Mouse (Mus musculus): ENCODE results near the gene Mmp9.

GRCm38 (mm10) chr2:164906071-164906470 is 34.5 kb upstream of the Mmp9 start:
- TF ChIP-seq FLI1 (IDR thresholded peaks at IDR 0.05; ENCODE audit: low read length) = no peak
- TF ChIP-seq GATA1 (IDR thresholded peaks at IDR 0.05; ENCODE audit: borderline replicate concordance, low read length) = no peak
